Comparison of ENCODE assay signal across 7 mouse cellular contexts in the genomic region with DNA sequence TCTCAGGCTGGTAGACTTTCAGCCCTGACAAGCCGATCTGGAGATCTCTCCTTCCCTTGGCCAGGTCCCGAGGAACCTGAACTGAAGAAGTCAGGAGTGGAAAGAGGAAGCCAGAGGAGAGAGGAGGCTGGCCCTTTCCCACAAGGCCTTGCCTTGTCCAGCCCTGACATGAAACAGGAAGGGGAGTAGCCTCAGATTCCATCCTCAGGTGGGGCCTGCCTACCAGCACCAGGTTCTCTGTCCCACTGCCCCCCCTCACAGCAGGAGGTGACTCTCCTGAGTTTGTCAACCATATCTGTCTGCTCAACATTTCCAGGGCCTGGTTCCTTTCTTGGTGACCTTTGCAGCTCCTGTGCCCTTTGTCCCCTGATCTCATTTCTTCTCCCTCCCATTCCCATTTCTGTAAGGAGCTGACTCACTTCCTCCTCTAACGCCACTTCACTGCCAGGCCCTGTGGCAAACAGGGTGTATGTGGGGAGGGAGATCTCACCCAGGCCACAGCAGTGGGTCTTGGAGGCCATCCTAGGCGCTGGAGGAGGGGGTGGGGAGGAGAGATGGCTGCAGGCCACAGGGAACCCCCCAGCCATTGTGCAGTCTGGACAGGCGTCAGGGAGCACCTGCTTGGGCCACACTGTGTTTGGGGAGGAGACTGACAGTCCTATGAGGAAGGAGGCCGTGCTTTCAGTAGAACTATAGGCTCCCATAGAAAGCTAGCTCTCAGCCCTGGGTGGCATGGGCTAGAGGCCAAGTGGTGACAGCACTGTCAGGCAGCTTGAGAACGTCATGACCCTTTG. TPM values are rescaled to one million over a fixed set of nuclear protein-coding genes. Genes with fewer than 3 reads are reported as not detected.
DNase-seq lines count a peak whose midpoint lies in the region; ATAC-seq and TF ChIP-seq lines count a peak whose summit lies in the region.

No protein-coding gene starts in this region.

- H3K27ac ChIP-seq in ES-Bruce4 (ENCODE audit: insufficient read depth, low read length), result peak overlapping the region; percentile 83
- H3K27ac ChIP-seq in cortical plate, adult 2 months (ENCODE audit: insufficient read depth, low read length), result peak overlapping the region; percentile 95
- H3K27ac ChIP-seq in hindbrain, embryonic 10.5 days, result peak overlapping the region; percentile 66
- peak overlapping the region; percentile 78 for H3K27ac ChIP-seq in limb, embryonic 12.5 days
- H3K27ac ChIP-seq in midbrain, embryonic 16.5 days (ENCODE audit: low read length), result peak overlapping the region; percentile 41

- no peaks in the 10 kb centered on the region for H3K27me3 ChIP-seq in ES-Bruce4 (ENCODE audit: control insufficient read depth, insufficient read depth, low read length, poor library complexity, severe bottlenecking)
- H3K27me3 ChIP-seq in hindbrain, embryonic 10.5 days (ENCODE audit: insufficient read depth, poor library complexity, severe bottlenecking), result no peaks in the 10 kb centered on the region
- no peaks in the 10 kb centered on the region for H3K27me3 ChIP-seq in limb, embryonic 12.5 days
- H3K27me3 ChIP-seq in midbrain, embryonic 16.5 days (ENCODE audit: control insufficient read depth, insufficient read depth, low read depth, low read length), result no peaks in the 10 kb centered on the region

- 46% methylated on average over 7 of the region's 7 CpGs for WGBS in hindbrain, embryonic 10.5 days
- 69% methylated on average over 7 of the region's 7 CpGs for WGBS in limb, embryonic 12.5 days
- WGBS in midbrain, embryonic 16.5 days, result 59% methylated on average over 6 of the region's 7 CpGs

- ATAC-seq in limb, embryonic 12.5 days (ENCODE audit: insufficient number of reproducible peaks, insufficient read depth, low FRiP score, low TSS enrichment, low read depth), result no peak
- no peak for ATAC-seq in midbrain, embryonic 16.5 days

- no peaks in the 10 kb centered on the region for H3K9me3 ChIP-seq in ES-Bruce4 (replicated peaks; ENCODE audit: control insufficient read depth, insufficient read depth, low read length, poor library complexity, severe bottlenecking)
- no peaks in the 10 kb centered on the region for H3K9me3 ChIP-seq in hindbrain, embryonic 10.5 days
- no peaks in the 10 kb centered on the region for H3K9me3 ChIP-seq in limb, embryonic 12.5 days
- H3K9me3 ChIP-seq in midbrain, embryonic 16.5 days (replicated peaks; ENCODE audit: control insufficient read depth, low read length, poor library complexity, severe bottlenecking), result no peaks in the 10 kb centered on the region

- H3K4me3 ChIP-seq in ES-Bruce4 (ENCODE audit: low read depth, low read length), result no peak overlapping the region
- no peak overlapping the region for H3K4me3 ChIP-seq in cortical plate, adult 2 months (ENCODE audit: insufficient read depth, low read length)
- H3K4me3 ChIP-seq in hindbrain, embryonic 10.5 days, result no peak overlapping the region
- no peak overlapping the region for H3K4me3 ChIP-seq in limb, embryonic 12.5 days (replicated peaks)
- no peak overlapping the region for H3K4me3 ChIP-seq in midbrain, embryonic 16.5 days (ENCODE audit: low read depth, low read length)

- TF ChIP-seq CTCF in ES-Bruce4 (IDR thresholded peaks at IDR 0.05; ENCODE audit: low read depth, low read length), result no peak
- TF ChIP-seq CTCF in cortical plate, adult 2 months (IDR thresholded peaks at IDR 0.05; ENCODE audit: extremely low read depth, insufficient read depth, low read length), result no peak

- TF ChIP-seq EP300 in ES-Bruce4 (IDR thresholded peaks at IDR 0.05; ENCODE audit: insufficient read depth, low read depth, low read length), result peak; percentile 91

- no peaks in the 10 kb centered on the region for H3K36me3 ChIP-seq in ES-Bruce4 (ENCODE audit: control insufficient read depth, insufficient read depth, low read length, poor library complexity, severe bottlenecking)
- H3K36me3 ChIP-seq in hindbrain, embryonic 10.5 days, result peaks cover 20% of the 10 kb centered on the region
- no peaks in the 10 kb centered on the region for H3K36me3 ChIP-seq in limb, embryonic 12.5 days
- H3K36me3 ChIP-seq in midbrain, embryonic 16.5 days (ENCODE audit: control insufficient read depth, insufficient read depth, low read length), result no peaks in the 10 kb centered on the region

- peak; percentile 92 for DNase-seq in 3134 (ENCODE audit: extremely low read depth, insufficient read length, low spot score)
- DNase-seq in hindbrain, embryonic 10.5 days (ENCODE audit: low spot score), result no peak
- no peak for DNase-seq in right cerebral cortex, adult 18-20 months

- H3K4me2 ChIP-seq in limb, embryonic 12.5 days, result no peak overlapping the region
- H3K4me2 ChIP-seq in midbrain, embryonic 16.5 days (ENCODE audit: low read length), result no peak overlapping the region

- no peak overlapping the region for H3K9ac ChIP-seq in ES-Bruce4 (ENCODE audit: low read depth, poor library complexity, severe bottlenecking)
- H3K9ac ChIP-seq in limb, embryonic 12.5 days (replicated peaks), result no peak overlapping the region
- peak overlapping the region; percentile 37; the same call in 1 of the 2 replicates for H3K9ac ChIP-seq in midbrain, embryonic 16.5 days (ENCODE audit: low read depth, low read length)

- no peak for TF ChIP-seq POLR2A in ES-Bruce4 (IDR thresholded peaks at IDR 0.05; ENCODE audit: insufficient read depth, low read length)
- TF ChIP-seq POLR2A in cortical plate, adult 2 months (IDR thresholded peaks at IDR 0.05; ENCODE audit: extremely low read depth, insufficient read depth, low read length), result no peak

- H3K4me1 ChIP-seq in ES-Bruce4 (ENCODE audit: control insufficient read depth, insufficient read depth, low read length), result peaks cover 24% of the 10 kb centered on the region
- H3K4me1 ChIP-seq in cortical plate, adult 2 months (ENCODE audit: control insufficient read depth, insufficient read depth, low read length), result peaks cover 24% of the 10 kb centered on the region
- peaks cover 54% of the 10 kb centered on the region for H3K4me1 ChIP-seq in hindbrain, embryonic 10.5 days (replicated peaks)
- H3K4me1 ChIP-seq in limb, embryonic 12.5 days (replicated peaks), result peaks cover 46% of the 10 kb centered on the region
- peaks cover 25% of the 10 kb centered on the region for H3K4me1 ChIP-seq in midbrain, embryonic 16.5 days (ENCODE audit: control insufficient read depth, insufficient read depth, low read length)

RNA-seq across cellular contexts. Expression of a gene that starts 1.6 kb away (rescaled TPM):
- not detected in 2 replicates for polyA plus RNA-seq in ES-Bruce4 (2011; ENCODE audit: insufficient read depth, insufficient read length, low read depth, missing spikeins)
- not detected in 2 replicates for polyA plus RNA-seq in cortical plate, adult 2 months (2012; rRNA removed)
- 1.5 and 2.0 TPM in 2 replicates for polyA plus RNA-seq in hindbrain, embryonic 10.5 days (2016; fragmentation: Nextera tagmentation; extraction: Ambion mirVana)
- polyA plus RNA-seq in limb, embryonic 12.5 days (2016; fragmentation: Nextera tagmentation; extraction: Ambion mirVana), result 1.9 and 2.6 TPM in 2 replicates
- 2.0 and 2.5 TPM in 2 replicates for polyA plus RNA-seq in midbrain, embryonic 16.5 days (2015; fragmentation: Nextera tagmentation; extraction: Ambion mirVana)

RNA-seq across cellular contexts. Expression of a gene that starts 22.9 kb away (rescaled TPM):
- polyA plus RNA-seq in ES-Bruce4 (2011; ENCODE audit: insufficient read depth, insufficient read length, low read depth, missing spikeins), result 59.6 and 62.7 TPM in 2 replicates
- polyA plus RNA-seq in cortical plate, adult 2 months (2012; rRNA removed), result 72.7 and 73.3 TPM in 2 replicates
- 29.7 and 32.9 TPM in 2 replicates for polyA plus RNA-seq in hindbrain, embryonic 10.5 days (2016; fragmentation: Nextera tagmentation; extraction: Ambion mirVana)
- polyA plus RNA-seq in limb, embryonic 12.5 days (2016; fragmentation: Nextera tagmentation; extraction: Ambion mirVana), result 31.5 and 36.4 TPM in 2 replicates
- 46.8 and 55.4 TPM in 2 replicates for polyA plus RNA-seq in midbrain, embryonic 16.5 days (2015; fragmentation: Nextera tagmentation; extraction: Ambion mirVana)

Comparison
In these comparisons a context has a peak if more than half of its experiments do, and no peak if none do; other contexts are left out.
1. H3K27ac ChIP-seq: peak in every context shown above with its lines; median percentile 95 in cortical plate, adult 2 months; 83 in ES-Bruce4; 78 in limb, embryonic 12.5 days; 66 in hindbrain, embryonic 10.5 days; 41 in midbrain, embryonic 16.5 days.